Mouse (Mus musculus) lung, adult 2 months (tissue): Measurements from ENCODE around the gene Ntsr2.

Source experiments
- CTCF ChIP-seq: fragments of 200-500 bp; IDR thresholded peaks from 2 replicates; pipeline ENCODE4 v1.5.1; 2011; ENCODE audit warnings: mild to moderate bottlenecking, low read length, control low read depth; ENCODE audit not compliant: insufficient read depth
- POLR2A ChIP-seq: fragments of 200-500 bp; IDR thresholded peaks from 2 replicates; pipeline ENCODE4 v1.6.1; 2011; ENCODE audit warnings: low read depth, mild to moderate bottlenecking, control low read depth, low read length, borderline replicate concordance; ENCODE audit errors: extremely low read depth

GRCm38 (mm10) chr12:16655604-16656003 is 2.4 kb downstream of the Ntsr2 start:
- TF ChIP-seq CTCF (no peak), POLR2A (no peak)
